Mouse (Mus musculus) G1E (cell line): Measurements from ENCODE around the gene Olfr524.

Experiments
- CTCF ChIP-seq: IDR thresholded peaks from 2 replicates; pipeline ENCODE4 v1.5.1; 2012; ENCODE audit warnings: low read depth, low read length, inconsistent platforms, mixed read lengths
- GATA1 ChIP-seq: IDR thresholded peaks from 2 replicates; pipeline ENCODE4 v1.6.1; 2012; ENCODE audit warnings: borderline replicate concordance, low read length, inconsistent platforms, mixed read lengths
- GATA2 ChIP-seq: IDR thresholded peaks from 2 replicates; pipeline ENCODE4 v1.6.1; 2012; ENCODE audit warnings: low read depth, low read length, inconsistent platforms, borderline replicate concordance
- POLR2AphosphoS5 ChIP-seq: IDR thresholded peaks from 2 replicates; pipeline ENCODE4 v1.6.1; 2012; ENCODE audit warnings: low read depth, low read length, inconsistent platforms; ENCODE audit not compliant: insufficient replicate concordance

DNA sequence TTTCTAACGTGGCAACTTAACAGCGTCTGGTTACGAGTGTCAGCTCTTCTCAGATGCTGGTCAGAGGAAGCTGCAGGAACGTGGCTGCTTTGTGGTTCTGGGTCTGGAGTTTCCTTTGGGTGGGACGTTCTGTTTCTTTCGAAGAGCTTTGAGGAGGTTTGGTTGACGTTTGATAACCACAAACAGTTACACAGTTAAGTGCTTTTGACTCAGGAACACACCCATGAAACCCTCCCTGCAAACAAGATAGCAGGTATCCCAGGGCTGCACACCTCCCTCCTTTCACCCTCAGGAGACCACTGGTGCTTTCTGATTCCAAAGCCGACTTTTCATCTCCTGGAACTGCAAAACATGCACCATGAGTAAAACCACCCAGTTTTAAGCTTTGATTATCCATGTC lies 2.4 kb upstream of the Olfr524 start:
- TF ChIP-seq CTCF = no peak
- TF ChIP-seq GATA1 = no peak
- TF ChIP-seq POLR2AphosphoS5 = no peak
- no peak for TF ChIP-seq GATA2
